Mouse (Mus musculus) telencephalon, adult 2 months (tissue): ENCODE data around the gene Serbp1.
A peak's percentile ranks its signal among the peaks of the same experiment; 100 is the strongest.

Experiments used
- DNase-seq: peaks from one replicate; pipeline ENCODE4 v3.0.0-alpha.2; 2011; ENCODE audit warnings: low read depth, low spot score

Gene Serbp1

GRCm38 (mm10) chr6:67235649-67236048 is 2.3 kb upstream of the Serbp1 start:
- no peak for DNase-seq

- DNase-seq = no peak
Measured at GRCm38 (mm10) chr6:67236491-67237234, 1.3 kb upstream of the Serbp1 start.

- DNase-seq = no peak
Measured at GRCm38 (mm10) chr6:67241263-67241662, 3.3 kb downstream of the Serbp1 start.

- DNase-seq = no peak
Measured at GRCm38 (mm10) chr6:67243765-67244420, 5.9 kb downstream of the Serbp1 start.

GRCm38 (mm10) chr6:67244451-67244850 is 6.5 kb downstream of the Serbp1 start:
- DNase-seq = no peak

GRCm38 (mm10) chr6:67251095-67251494 is 13.1 kb downstream of the Serbp1 start:
- no peak for DNase-seq

- no peak for DNase-seq
Measured at GRCm38 (mm10) chr6:67264935-67265334, 27.0 kb downstream of the Serbp1 start.

GRCm38 (mm10) chr6:67266159-67266657 is 28.2 kb downstream of the Serbp1 start:
- no peak for DNase-seq

GRCm38 (mm10) chr6:67266664-67267407 is 28.9 kb downstream of the Serbp1 start:
- DNase-seq = peak; percentile 98

GRCm38 (mm10) chr6:67267408-67268244 is 29.6 kb downstream of the Serbp1 start:
- DNase-seq = no peak

- DNase-seq = no peak
Measured at GRCm38 (mm10) chr6:67268245-67268612, 30.3 kb downstream of the Serbp1 start.

- no peak for DNase-seq
Measured at GRCm38 (mm10) chr6:67268983-67269382, 31.0 kb downstream of the Serbp1 start.

- DNase-seq = no peak
Measured at GRCm38 (mm10) chr6:67269459-67269858, 31.5 kb downstream of the Serbp1 start.

GRCm38 (mm10) chr6:67277944-67278343 is 40.0 kb downstream of the Serbp1 start:
- DNase-seq = no peak

- DNase-seq = no peak
Measured at GRCm38 (mm10) chr6:67281614-67282197, 43.7 kb downstream of the Serbp1 start.

- DNase-seq = no peak
Measured at GRCm38 (mm10) chr6:67282897-67283296, 44.9 kb downstream of the Serbp1 start.

- no peak for DNase-seq
Measured at GRCm38 (mm10) chr6:67292042-67292623, 54.2 kb downstream of the Serbp1 start.

- no peak for DNase-seq
Measured at GRCm38 (mm10) chr6:67296126-67296525, 58.1 kb downstream of the Serbp1 start.

GRCm38 (mm10) chr6:67298742-67299141 is 60.8 kb downstream of the Serbp1 start:
- no peak for DNase-seq

- no peak for DNase-seq
Measured at GRCm38 (mm10) chr6:67300300-67300699, 62.3 kb downstream of the Serbp1 start.

GRCm38 (mm10) chr6:67300710-67301163 is 62.8 kb downstream of the Serbp1 start:
- DNase-seq = peak; percentile 72
